Mouse (Mus musculus): ENCODE measurements around the gene Rhbg. TPM values are rescaled to one million over a fixed set of nuclear protein-coding genes. Genes with fewer than 3 reads are reported as not detected.

The Rhbg gene
- polyA plus RNA-seq, 1 experiment from 2014 or later = 0.21 TPM

DNA sequence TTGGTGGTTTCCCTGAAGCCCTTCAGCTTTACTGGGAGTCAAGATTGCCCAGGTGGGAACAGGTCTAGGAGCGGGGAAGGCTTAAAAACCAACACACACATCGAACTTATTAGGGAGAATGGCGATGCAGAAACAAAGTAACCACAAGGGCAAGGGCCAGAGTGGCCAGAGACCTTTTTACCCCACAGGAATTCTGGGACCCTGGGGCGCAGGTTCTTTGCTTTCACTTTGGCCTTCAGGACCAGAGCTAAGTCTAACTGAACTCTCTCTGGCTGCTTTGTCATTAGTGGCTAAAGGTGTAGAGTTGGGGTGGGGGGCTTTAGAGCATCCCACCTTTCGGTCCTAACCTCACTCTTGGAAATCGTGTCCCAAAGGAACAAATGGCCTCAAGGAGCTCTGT lies 38.4 kb downstream of the Rhbg start:
- peaks cover 87% of the 10 kb centered on the region for H3K27me3 ChIP-seq (ENCODE audit: control insufficient read depth, insufficient read depth, low read length)
- no peak overlapping the region for H3K27ac ChIP-seq (ENCODE audit: low read length)
- H3K4me1 ChIP-seq (ENCODE audit: control insufficient read depth, insufficient read depth, low read length) = peaks cover 11% of the 10 kb centered on the region
- H3K9ac ChIP-seq (ENCODE audit: low read length) = no peak overlapping the region
- 4% methylated on average over 6 of the region's 6 CpGs for WGBS
- no peak for ATAC-seq (replicated peaks; ENCODE audit: extremely low read depth, insufficient read depth, low FRiP score)
- H3K9me3 ChIP-seq (replicated peaks; ENCODE audit: control insufficient read depth, low read length) = no peaks in the 10 kb centered on the region
- H3K36me3 ChIP-seq (ENCODE audit: control insufficient read depth, insufficient read depth) = no peaks in the 10 kb centered on the region
- H3K4me2 ChIP-seq (ENCODE audit: low read depth, low read length) = peak overlapping the region; percentile 60
- peak overlapping the region; percentile 45 for H3K4me3 ChIP-seq (ENCODE audit: low read length)

DNA sequence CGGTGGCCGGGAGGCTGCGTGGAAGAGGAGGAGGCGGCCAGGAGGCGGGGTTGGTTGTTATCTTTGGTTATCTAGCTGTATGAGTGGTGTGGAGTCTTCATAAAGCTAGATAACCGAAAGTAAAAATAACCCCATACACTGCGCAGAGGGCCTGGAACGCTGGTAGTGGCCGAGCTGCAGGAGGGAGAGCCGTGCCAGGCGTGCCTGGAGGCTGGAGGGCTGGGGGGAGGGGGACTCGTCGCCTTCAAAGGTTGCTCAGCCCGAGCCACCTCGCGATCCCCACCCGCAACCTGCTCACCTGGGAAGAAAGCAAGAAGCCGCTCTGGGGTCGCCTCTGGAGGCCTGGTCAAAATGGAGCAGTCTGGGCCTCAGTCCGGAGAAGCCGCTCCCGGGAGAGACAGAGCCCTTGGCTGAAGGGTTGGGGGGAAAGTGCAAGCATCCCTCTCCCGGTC lies 38.9 kb downstream of the Rhbg start:
- peak overlapping the region; percentile 60 for H3K4me2 ChIP-seq (ENCODE audit: low read depth, low read length)

DNA sequence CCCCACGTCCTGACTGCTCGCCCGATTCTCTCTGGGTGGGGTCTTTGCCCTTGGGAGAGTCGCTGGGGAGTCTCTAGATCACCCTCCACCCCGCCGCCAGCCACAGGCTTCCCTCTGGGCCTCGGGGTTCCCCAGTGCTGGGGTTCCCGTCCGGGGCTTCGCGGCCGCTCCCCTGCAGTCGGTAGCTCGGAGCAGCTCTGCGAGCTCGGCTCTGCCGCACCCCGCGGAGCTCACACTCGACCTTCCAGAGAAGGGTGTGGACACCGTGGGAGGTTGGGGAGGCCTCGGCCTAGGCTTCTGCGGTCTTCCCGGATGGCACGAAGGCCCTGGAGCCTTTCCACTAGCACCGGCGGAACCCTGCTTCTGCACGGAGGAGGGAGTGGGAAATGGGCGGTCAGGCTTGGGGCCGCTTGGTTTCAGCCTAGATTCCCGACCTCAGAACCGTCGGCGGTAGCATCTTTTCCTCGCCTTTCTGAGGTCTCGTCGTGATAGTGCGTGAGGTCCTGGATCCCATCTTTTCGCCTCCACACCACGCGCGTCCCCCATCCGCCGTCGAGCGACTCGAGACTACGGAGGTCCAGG lies 39.4 kb downstream of the Rhbg start:
- peaks cover 11% of the 10 kb centered on the region for H3K4me1 ChIP-seq (ENCODE audit: control insufficient read depth, insufficient read depth, low read length)
- no peak for ATAC-seq (replicated peaks; ENCODE audit: extremely low read depth, insufficient read depth, low FRiP score)
- peak overlapping the region; percentile 45 for H3K4me3 ChIP-seq (ENCODE audit: low read length)
- H3K27ac ChIP-seq (ENCODE audit: low read length) = no peak overlapping the region
- no peaks in the 10 kb centered on the region for H3K36me3 ChIP-seq (ENCODE audit: control insufficient read depth, insufficient read depth)
- H3K27me3 ChIP-seq (ENCODE audit: control insufficient read depth, insufficient read depth, low read length) = peaks cover 90% of the 10 kb centered on the region
- no peaks in the 10 kb centered on the region for H3K9me3 ChIP-seq (replicated peaks; ENCODE audit: control insufficient read depth, low read length)
- H3K9ac ChIP-seq (ENCODE audit: low read length) = peak overlapping the region; percentile 6; the same call in 1 of the 2 replicates
- H3K4me2 ChIP-seq (ENCODE audit: low read depth, low read length) = peak overlapping the region; percentile 60
- WGBS = 1% methylated on average over 48 of the region's 48 CpGs

More for the DNA sequence above, 38.9 kb downstream of the Rhbg start:
- H3K9ac ChIP-seq (ENCODE audit: low read length) = no peak overlapping the region
- H3K27me3 ChIP-seq (ENCODE audit: control insufficient read depth, insufficient read depth, low read length) = peaks cover 90% of the 10 kb centered on the region
- under 1% methylated on average over 23 of the region's 23 CpGs for WGBS
- peak overlapping the region; percentile 45 for H3K4me3 ChIP-seq (ENCODE audit: low read length)
- no peaks in the 10 kb centered on the region for H3K36me3 ChIP-seq (ENCODE audit: control insufficient read depth, insufficient read depth)
- no peak overlapping the region for H3K27ac ChIP-seq (ENCODE audit: low read length)
- ATAC-seq (replicated peaks; ENCODE audit: extremely low read depth, insufficient read depth, low FRiP score) = no peak
- peaks cover 11% of the 10 kb centered on the region for H3K4me1 ChIP-seq (ENCODE audit: control insufficient read depth, insufficient read depth, low read length)
- H3K9me3 ChIP-seq (replicated peaks; ENCODE audit: control insufficient read depth, low read length) = no peaks in the 10 kb centered on the region

DNA sequence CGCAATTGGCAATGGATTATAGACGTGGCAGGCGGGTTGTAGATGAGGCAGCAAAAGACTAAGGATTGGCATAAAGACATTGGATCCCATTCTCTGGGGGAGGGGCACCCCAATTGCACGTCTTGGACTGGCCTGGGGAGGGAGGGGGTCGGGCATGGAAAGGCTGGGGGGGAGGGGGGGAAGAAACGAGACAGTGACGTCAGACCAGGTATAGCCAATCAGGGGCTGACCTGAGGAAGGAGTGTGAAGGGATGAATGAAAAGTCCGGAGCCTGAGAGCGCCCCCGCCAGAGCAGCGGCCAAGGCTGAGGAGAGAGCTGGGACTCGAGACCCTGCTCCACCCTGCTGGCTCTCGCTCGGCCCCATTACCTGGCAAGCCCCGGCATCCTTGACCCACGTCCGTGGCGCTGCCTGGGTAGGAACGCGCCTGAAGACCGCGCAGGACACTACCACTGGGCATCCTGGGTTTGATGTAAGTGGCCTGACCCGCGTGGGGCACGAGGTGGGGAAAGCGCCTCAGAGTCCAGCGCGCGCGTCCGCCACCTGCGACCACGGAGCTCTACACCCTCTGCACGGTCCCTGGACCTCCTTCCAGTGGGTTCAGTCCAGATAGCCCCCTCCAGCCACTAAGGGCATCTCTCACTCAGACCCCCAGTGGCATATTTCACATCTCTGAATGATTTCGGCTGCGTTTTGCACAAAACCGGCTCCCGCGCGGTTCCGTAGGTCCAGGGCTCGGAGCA lies 40.1 kb downstream of the Rhbg start:
- no peaks in the 10 kb centered on the region for H3K9me3 ChIP-seq (replicated peaks; ENCODE audit: control insufficient read depth, low read length)
- H3K36me3 ChIP-seq (ENCODE audit: control insufficient read depth, insufficient read depth) = no peaks in the 10 kb centered on the region
- 2% methylated on average over 42 of the region's 42 CpGs for WGBS
- H3K9ac ChIP-seq (ENCODE audit: low read length) = no peak overlapping the region
- H3K27me3 ChIP-seq (ENCODE audit: control insufficient read depth, insufficient read depth, low read length) = peaks cover 90% of the 10 kb centered on the region
- peaks cover 11% of the 10 kb centered on the region for H3K4me1 ChIP-seq (ENCODE audit: control insufficient read depth, insufficient read depth, low read length)
- no peak overlapping the region for H3K27ac ChIP-seq (ENCODE audit: low read length)
- H3K4me2 ChIP-seq (ENCODE audit: low read depth, low read length) = peak overlapping the region; percentile 60
- H3K4me3 ChIP-seq (ENCODE audit: low read length) = peak overlapping the region; percentile 45
- no peak for ATAC-seq (replicated peaks; ENCODE audit: extremely low read depth, insufficient read depth, low FRiP score)

DNA sequence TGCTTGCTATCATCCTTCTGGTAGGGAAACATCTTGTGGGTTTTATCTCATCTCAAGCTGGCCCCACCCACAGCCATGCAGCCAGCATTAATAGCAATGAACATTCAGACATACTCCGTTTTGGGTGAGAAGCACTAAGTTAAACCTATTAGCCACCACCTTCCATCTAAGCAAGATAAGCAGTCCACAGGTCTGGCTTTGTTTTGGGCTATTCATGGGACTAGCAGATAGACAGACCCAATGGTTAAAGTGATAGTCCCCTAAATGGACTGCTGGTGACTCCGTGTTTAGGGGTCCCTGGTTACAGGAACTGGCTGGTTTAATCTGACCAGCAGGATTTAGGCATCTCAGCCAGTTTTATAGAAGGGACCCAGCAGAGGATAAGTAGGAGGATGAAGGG lies 41.5 kb downstream of the Rhbg start:
- WGBS = 4% methylated on average over 2 of the region's 2 CpGs
- H3K4me1 ChIP-seq (ENCODE audit: control insufficient read depth, insufficient read depth, low read length) = peaks cover 11% of the 10 kb centered on the region
- ATAC-seq (replicated peaks; ENCODE audit: extremely low read depth, insufficient read depth, low FRiP score) = no peak
- no peak overlapping the region for H3K27ac ChIP-seq (ENCODE audit: low read length)
- H3K4me2 ChIP-seq (ENCODE audit: low read depth, low read length) = no peak overlapping the region
- no peak overlapping the region for H3K9ac ChIP-seq (ENCODE audit: low read length)
- no peaks in the 10 kb centered on the region for H3K9me3 ChIP-seq (replicated peaks; ENCODE audit: control insufficient read depth, low read length)
- no peak overlapping the region for H3K4me3 ChIP-seq (ENCODE audit: low read length)
- H3K36me3 ChIP-seq (ENCODE audit: control insufficient read depth, insufficient read depth) = no peaks in the 10 kb centered on the region
- H3K27me3 ChIP-seq (ENCODE audit: control insufficient read depth, insufficient read depth, low read length) = peaks cover 93% of the 10 kb centered on the region

DNA sequence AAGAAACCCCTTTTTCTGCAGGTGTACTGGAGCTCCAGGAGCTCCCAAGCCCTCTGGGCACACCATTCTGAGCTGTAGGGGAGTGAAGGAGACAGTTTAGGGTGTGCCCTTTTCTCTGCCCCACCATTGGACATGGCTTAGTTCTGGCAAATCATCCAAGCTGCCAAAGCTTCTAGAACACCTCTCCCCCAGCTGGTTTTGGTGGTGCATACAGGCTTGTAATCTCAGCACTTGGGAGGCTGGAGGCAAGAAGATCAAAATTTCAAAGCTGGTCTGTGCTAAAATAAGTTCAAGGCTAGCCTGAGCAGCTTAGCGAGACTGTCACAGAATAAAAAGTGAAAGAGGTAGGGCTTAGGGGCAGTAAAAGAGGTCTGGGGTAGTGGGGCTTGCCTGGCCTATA lies 42.2 kb downstream of the Rhbg start:
- Histone ChIP-seq H3K4me2 (ENCODE audit: low read depth, low read length) (no peak overlapping the region), H3K27ac (ENCODE audit: low read length) (no peak overlapping the region), H3K36me3 (ENCODE audit: control insufficient read depth, insufficient read depth) (no peaks in the 10 kb centered on the region), H3K27me3 (ENCODE audit: control insufficient read depth, insufficient read depth, low read length) (peaks cover 95% of the 10 kb centered on the region), H3K4me1 (ENCODE audit: control insufficient read depth, insufficient read depth, low read length) (peaks cover 11% of the 10 kb centered on the region), H3K4me3 (ENCODE audit: low read length) (no peak overlapping the region), H3K9me3 (replicated peaks; ENCODE audit: control insufficient read depth, low read length) (no peaks in the 10 kb centered on the region), H3K9ac (ENCODE audit: low read length) (no peak overlapping the region)
- no peak for ATAC-seq (replicated peaks; ENCODE audit: extremely low read depth, insufficient read depth, low FRiP score)
- WGBS = 9% methylated on average over 1 of the region's 1 CpGs

DNA sequence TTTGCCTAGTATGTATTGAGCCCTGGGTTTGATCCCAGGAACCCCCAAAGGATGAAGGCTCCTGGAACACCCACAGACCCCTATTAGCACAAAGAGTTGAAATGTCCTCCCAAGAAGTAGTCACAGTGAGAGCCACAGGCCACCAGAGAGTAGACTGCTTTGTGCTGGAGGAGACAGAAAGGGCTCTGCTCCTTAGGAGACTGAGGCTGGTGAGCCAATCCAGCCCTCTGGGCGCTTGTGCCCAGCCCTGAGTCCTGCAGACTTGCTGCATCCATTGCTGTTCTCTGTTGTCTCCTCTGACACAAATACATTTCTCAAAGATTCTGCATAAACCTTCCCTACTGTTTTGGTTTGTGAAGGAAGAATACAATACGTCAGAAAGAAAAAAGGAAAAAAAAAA lies 43.6 kb downstream of the Rhbg start:
- peaks cover 95% of the 10 kb centered on the region for H3K27me3 ChIP-seq (ENCODE audit: control insufficient read depth, insufficient read depth, low read length)
- ATAC-seq (replicated peaks; ENCODE audit: extremely low read depth, insufficient read depth, low FRiP score) = no peak
- H3K4me2 ChIP-seq (ENCODE audit: low read depth, low read length) = no peak overlapping the region
- whole genome bisulfite sequencing = 18% methylated on average over 2 of the region's 2 CpGs
- H3K4me3 ChIP-seq (ENCODE audit: low read length) = no peak overlapping the region
- no peaks in the 10 kb centered on the region for H3K36me3 ChIP-seq (ENCODE audit: control insufficient read depth, insufficient read depth)
- no peaks in the 10 kb centered on the region for H3K9me3 ChIP-seq (replicated peaks; ENCODE audit: control insufficient read depth, low read length)
- H3K4me1 ChIP-seq (ENCODE audit: control insufficient read depth, insufficient read depth, low read length) = peaks cover 11% of the 10 kb centered on the region
- no peak overlapping the region for H3K27ac ChIP-seq (ENCODE audit: low read length)
- H3K9ac ChIP-seq (ENCODE audit: low read length) = no peak overlapping the region

DNA sequence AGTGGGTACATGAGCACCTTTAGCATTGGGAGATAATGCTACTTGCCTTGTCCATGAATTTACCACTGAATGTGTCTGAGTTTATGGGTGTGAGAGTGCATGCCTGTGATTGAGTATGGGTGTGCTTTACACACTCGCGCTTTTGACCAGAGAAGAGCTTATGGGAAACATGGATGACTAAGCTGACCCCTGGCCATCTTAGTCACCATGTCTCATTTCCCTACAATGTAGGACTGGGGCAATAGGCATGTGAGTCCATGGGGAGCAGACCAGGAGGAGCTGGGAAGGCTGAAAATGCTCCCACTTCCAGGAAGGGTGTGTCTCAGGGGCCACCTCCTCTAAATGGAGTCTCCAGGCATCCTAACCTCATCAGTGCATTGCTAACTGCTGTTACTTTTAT lies 44.4 kb downstream of the Rhbg start:
- H3K36me3 ChIP-seq (ENCODE audit: control insufficient read depth, insufficient read depth) = no peaks in the 10 kb centered on the region
- H3K9me3 ChIP-seq (replicated peaks; ENCODE audit: control insufficient read depth, low read length) = no peaks in the 10 kb centered on the region
- 29% methylated on average over 2 of the region's 2 CpGs for WGBS
- peaks cover 8% of the 10 kb centered on the region for H3K4me1 ChIP-seq (ENCODE audit: control insufficient read depth, insufficient read depth, low read length)
- no peak overlapping the region for H3K27ac ChIP-seq (ENCODE audit: low read length)
- ATAC-seq (replicated peaks; ENCODE audit: extremely low read depth, insufficient read depth, low FRiP score) = no peak
- no peak overlapping the region for H3K9ac ChIP-seq (ENCODE audit: low read length)
- no peak overlapping the region for H3K4me3 ChIP-seq (ENCODE audit: low read length)
- H3K4me2 ChIP-seq (ENCODE audit: low read depth, low read length) = no peak overlapping the region
- peaks cover 96% of the 10 kb centered on the region for H3K27me3 ChIP-seq (ENCODE audit: control insufficient read depth, insufficient read depth, low read length)

DNA sequence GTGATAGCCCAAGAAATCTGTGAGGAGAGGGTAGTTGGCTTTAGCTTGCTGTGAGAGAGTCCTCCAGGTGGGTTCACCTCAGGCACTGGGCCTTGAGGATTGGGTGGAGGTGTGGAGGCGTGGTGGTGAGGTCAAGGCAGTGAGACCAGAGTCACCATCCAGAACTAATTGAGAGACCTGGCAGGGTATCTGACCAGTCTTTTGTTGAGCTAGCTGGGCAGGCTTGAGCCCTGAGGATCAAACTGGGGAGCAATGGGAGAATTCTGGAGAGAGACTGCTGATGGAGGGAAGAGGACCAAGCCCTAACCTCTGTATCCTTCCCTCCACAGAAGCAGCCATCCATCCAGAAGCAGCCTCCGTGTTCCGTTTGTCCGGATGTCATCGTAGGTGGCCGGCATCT lies 45.2 kb downstream of the Rhbg start:
- peaks cover 96% of the 10 kb centered on the region for H3K27me3 ChIP-seq (ENCODE audit: control insufficient read depth, insufficient read depth, low read length)
- H3K4me1 ChIP-seq (ENCODE audit: control insufficient read depth, insufficient read depth, low read length) = peaks cover 1% of the 10 kb centered on the region; the same call in 1 of the 2 replicates
- H3K4me2 ChIP-seq (ENCODE audit: low read depth, low read length) = no peak overlapping the region
- no peak overlapping the region for H3K27ac ChIP-seq (ENCODE audit: low read length)
- no peak overlapping the region for H3K9ac ChIP-seq (ENCODE audit: low read length)
- no peak for ATAC-seq (replicated peaks; ENCODE audit: extremely low read depth, insufficient read depth, low FRiP score)
- no peaks in the 10 kb centered on the region for H3K36me3 ChIP-seq (ENCODE audit: control insufficient read depth, insufficient read depth)
- H3K9me3 ChIP-seq (replicated peaks; ENCODE audit: control insufficient read depth, low read length) = no peaks in the 10 kb centered on the region
- no peak overlapping the region for H3K4me3 ChIP-seq (ENCODE audit: low read length)
- 2% methylated on average over 6 of the region's 6 CpGs for WGBS
